Mouse (Mus musculus): ENCODE results near the gene Nek8.
A peak's percentile ranks its signal among the peaks of the same experiment; 100 is the strongest.
"Not testable (repeated sequence)": the region's sequence is repeated elsewhere in the genome, so short reads cannot be mapped to it uniquely, and the experiment has no call there.

Gene Nek8

GRCm38 (mm10) chr11:78138023-78138422 lies 38.5 kb downstream of the Nek8 start:
- no peak for DNase-seq

DNA sequence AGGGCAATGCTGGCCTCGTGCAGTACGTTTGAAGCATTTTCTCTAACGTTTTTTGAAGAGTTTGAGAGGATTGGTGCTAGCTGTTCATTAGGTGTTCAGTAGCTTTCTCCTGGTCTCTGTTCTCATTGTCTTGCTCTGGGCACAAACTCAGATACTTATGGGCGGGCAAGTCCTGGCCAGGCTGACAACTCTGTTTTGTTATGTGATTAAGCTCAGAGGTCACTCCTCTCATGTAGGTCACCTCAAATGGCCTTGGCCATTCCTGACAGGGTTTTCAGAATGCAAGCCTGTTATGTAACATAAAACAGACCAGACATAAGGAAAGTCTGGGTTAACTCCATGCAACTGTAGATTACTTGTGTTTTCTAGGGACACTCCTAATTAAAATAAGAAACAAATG lies 38.9 kb downstream of the Nek8 start:
- no peak for DNase-seq

DNA sequence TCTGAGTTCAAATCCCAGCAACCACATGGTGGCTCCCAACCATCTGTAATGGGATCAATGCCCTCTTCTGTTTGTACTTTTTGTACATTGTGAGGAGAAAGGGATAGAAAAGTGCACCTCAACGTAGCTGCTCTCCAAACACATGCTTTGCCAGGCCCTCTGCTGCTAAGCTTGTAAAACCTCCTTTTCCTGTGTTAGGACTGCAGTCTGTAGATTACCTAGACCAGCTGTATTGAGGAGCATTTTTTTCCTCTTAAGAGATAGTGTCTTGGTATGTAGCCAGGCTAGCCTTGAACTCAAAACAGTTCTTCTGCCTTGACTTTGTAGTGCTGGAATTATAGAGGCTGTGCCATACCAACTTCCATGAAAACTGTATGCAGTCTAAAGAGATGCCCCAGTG lies 40.3 kb downstream of the Nek8 start:
- DNase-seq: no peak

DNA sequence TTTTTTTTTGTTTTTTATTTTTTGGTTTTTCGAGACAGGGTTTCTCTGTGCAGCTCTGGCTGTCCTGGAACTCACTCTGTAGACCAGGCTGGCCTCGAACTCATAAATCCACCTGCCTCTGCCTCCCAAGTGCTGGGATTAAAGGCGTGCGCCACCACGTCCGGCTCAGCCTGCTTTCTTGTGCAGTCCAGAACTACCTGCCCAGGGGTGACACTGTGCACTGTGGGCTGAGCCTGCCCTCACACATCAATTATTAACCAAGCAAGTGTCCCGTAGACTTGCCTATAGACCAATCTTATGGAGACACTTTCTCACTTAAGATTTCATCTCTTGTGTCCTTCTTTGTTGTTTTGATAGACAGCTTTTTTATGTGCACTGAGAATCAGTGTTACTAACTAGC lies 41.2 kb downstream of the Nek8 start:
- not testable (repeated sequence) for DNase-seq

DNA sequence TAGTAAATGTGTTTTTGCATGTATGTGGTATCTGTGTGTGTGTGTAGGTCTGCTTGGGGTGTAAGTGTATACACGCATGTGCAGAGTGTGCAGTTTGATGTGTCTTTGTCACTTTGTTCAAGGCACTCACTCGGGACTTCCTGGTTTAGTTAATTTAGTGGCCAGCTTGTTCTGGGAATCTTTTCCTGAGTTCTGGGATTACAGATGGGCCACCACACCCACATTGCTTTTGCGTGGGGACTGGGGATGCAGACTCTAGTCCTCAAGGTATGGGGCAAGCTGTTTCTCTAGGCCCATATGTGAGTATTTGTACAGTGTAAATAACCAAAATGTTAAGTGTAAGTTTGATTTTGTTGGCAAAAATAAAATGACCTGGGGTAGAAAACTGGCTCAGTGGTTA lies 42.1 kb downstream of the Nek8 start:
- no peak for DNase-seq

- no peak for DNase-seq
These were observed 42.6 kb downstream of the Nek8 start for GRCm38 (mm10) chr11:78133915-78134314.

- no peak for DNase-seq
These were observed 47.0 kb downstream of the Nek8 start for GRCm38 (mm10) chr11:78129458-78129857.

- DNase-seq: no peak
These were observed 49.7 kb downstream of the Nek8 start for GRCm38 (mm10) chr11:78126739-78127138.

DNA sequence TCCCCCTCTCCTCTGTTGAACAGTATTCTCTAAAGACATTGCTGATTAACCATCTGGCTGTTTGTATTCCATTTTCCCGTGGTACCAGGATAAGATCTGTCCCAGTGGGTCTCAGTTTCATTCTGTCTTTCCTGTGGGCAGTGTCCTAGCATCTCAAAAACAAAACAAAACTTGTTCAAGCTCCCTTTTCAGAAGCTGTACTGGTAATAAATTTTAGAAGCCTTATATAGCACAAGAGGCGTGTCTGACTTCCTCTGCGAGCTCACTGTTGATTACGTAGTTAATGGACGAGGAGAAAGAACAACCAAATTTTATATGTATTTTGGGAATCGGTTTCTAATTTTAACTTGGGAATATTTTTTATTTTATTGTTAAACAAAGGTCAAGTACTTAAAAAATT lies 50.8 kb downstream of the Nek8 start:
- DNase-seq: no peak

- DNase-seq: no peak
These were observed 52.7 kb downstream of the Nek8 start for GRCm38 (mm10) chr11:78123782-78124181.

DNA sequence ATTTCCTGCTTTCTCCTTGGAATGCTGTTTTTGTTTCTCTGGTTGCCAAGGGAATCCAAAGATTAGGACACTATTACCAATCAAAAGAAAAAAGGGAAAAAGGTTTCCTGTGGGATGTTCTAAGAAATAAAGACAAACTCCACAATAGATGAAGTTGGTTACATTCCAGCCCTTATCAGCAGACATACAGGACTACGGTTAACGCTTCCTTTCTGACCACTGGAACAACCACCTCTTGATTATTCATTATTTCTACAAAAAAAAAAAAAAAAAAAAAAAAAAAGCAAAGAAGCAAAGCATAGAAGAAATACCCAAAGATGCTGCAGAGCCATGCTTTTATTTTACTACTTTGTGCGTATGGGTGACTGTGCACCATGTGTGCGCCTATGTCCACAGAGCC lies 53.7 kb downstream of the Nek8 start:
- DNase-seq: no peak

DNA sequence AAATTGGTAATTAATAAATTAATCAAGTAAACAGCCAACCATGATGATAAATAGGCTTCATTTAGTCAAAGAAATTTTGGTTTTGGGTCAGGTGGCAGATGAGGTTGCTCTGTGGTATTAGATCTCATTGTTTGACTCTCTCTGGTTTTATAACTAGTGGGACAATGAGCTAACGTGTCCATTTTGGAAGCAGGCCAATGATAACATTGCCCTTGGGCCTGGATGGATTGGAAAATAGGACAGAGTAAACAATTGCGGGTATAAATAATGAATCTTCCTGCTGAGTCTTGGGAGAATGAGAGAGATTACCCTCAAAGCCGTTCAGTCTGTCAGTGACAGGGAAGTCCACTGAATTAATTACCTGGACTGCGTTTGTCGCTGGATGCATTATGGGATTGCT lies 55.3 kb downstream of the Nek8 start:
- DNase-seq: peak; percentile 32

GRCm38 (mm10) chr11:78119898-78120297 lies 56.6 kb downstream of the Nek8 start:
- no peak for DNase-seq

- DNase-seq: no peak
These were observed 58.0 kb downstream of the Nek8 start for GRCm38 (mm10) chr11:78118467-78118866.

GRCm38 (mm10) chr11:78116146-78116410 lies 60.4 kb downstream of the Nek8 start:
- DNase-seq: no peak

Measured in cerebellum, adult 11-12 months (tissue).